Mouse (Mus musculus): Measurements from ENCODE around the gene Cdk17.

The Cdk17 gene

DNA sequence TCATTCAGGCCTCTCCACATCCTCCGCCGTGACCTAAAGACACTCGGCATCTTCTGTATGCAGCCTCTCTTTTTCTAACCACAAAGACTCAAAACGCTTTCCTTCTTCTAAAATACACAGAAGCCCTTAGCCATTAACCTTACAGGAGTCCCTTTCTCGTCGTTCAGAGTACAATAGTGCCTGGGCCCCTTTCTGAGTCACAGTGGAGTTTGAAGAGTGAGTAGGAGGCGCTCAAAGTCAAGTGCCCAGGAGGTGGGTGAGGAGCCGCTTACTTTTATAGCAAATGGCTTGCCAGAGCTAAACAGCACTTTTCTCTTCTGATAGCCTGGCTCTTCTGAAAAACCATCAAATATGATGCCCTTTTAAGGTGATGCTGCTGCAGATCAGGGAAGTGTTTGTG lies 67.2 kb downstream of the Cdk17 start:
- no peak for DNase-seq (ENCODE audit: low read depth, low spot score)

DNA sequence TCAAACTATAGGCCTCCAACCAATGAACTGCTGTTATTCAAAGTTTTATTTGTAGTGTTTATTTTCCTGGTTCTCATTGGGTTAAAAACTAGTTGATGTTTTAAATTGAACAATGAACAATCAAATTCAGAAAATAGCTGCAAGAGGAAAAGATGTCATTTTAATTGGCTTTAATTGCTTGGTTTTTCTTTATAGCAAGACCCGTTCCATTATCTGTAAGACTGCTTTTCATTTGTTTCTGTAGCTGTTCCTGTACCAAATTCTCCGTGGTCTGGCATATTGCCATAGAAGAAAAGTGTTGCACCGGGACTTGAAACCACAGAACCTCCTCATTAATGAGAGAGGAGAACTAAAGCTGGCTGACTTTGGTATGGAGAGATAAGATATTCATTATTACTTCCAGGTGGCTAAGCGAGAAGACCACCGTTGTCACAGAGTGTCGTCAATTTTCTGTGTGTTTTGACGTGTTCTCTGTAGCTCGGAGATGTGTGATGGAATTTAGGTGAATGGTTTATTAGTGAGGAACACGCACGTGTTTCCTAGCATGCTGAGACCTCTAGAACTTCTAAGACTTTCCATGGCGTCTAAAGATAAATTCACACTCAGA lies 67.8 kb downstream of the Cdk17 start:
- no peak for DNase-seq (ENCODE audit: low read depth, low spot score)

DNA sequence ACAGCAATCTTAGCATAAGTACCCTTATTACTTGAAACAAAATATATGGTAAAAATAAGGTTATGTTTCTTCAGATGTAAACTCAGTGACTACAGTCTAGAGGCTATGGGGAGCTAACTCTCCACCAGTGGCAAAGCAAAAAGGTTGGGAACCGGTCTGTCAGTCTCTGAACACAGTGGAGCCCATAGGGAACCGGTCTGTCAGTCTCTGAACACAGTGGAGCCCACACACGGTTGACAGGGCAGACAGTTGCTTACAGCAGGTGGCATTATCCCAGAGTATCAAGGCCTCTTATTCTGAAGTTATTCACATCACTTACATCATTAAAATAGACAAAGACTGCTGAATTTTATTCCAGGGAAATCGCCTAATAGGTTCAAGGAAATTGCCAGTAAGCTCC lies 70.8 kb downstream of the Cdk17 start:
- DNase-seq (ENCODE audit: low read depth, low spot score) = no peak

DNA sequence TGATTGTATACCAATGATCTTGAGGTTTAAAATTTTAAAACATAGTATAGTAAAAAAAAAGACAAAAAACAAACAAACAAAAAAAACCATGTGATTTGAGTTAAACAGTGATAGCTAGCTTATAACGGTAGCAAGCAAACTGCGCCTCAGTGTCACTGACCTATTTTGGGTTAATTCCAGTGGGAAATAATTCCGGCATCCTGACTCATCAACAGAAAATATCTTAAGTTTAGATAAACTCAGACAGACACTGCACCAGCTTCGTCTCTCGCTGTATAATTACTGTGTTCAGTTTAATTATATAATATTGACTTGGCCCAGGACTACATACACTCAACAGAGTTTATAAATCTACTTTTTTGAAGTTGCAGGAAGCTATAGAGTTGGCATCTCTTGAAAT lies 71.2 kb downstream of the Cdk17 start:
- DNase-seq (ENCODE audit: low read depth, low spot score) = no peak

DNA sequence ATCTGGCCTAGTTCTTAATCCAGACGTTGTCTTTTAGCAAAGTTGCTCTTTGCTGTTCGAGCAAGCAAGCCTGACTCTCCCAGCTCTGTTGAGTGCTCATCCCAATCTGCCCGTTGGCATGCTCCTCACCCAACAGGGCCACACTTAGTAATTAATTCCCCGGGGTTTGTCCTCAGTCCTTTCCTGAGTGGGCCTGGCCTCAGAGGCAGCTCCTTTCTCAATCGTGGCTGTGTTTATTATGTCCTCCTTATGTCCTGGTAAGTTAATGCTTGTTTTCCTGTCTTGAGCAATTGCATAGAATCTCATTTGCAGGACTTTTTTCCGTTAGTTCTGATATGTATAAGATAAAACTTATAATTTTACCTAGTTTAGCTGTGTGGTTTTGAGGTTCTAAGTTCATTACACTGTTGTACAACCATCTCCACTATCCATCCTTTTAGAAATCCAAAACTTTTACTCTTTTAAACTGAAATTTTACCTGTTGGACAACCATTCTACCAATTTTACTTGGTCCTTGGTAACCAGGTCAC lies 73.1 kb downstream of the Cdk17 start:
- DNase-seq (ENCODE audit: low read depth, low spot score) = no peak

DNA sequence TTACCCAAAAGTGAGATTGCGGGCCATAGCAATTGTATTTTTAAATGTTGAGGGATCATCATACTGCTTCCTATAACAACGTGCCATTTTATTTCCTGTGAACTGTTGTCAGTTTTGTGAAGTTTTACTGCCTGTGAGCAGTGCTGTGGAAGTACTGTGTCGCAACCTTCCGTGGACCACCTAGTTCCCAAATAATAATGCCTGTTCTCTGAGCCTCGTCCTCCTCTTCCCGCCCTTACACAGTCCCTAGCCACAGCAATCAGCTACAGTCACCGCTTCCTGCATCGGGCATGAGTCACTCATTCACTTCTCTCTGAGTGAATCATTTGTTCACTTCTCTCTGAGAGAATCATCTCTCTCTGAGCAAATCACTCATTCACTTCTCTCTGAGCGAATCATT lies 74.0 kb downstream of the Cdk17 start:
- DNase-seq (ENCODE audit: low read depth, low spot score) = no peak

DNA sequence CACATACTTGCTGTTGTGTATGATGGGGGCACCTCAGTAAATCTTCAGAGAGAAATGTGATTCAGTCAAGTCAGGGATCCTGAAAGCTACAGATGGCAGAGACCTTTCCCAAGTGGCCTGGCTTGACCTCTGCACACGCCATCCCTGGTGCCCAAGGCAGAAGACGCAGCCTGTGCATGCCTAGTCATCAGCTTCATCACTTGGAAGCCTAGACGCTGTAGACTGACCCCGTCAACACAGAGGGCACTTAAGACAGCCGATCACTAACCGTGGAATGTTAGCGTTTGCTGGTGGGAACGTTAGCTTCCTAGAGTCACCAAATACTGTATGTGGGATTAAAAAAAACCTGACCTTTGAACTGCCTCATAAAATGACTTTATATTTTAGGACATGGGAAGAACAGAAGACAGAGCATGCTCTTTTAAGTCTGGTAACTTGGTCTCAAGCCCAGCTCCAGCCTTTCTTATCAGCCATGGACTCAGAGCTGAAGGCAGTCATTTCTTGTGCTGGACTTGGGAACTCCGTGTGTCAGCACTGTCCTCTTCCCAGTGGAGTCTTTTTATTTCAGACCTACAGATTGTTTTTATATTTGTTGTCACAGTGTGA lies 78.6 kb downstream of the Cdk17 start:
- DNase-seq (ENCODE audit: low read depth, low spot score) = no peak

DNA sequence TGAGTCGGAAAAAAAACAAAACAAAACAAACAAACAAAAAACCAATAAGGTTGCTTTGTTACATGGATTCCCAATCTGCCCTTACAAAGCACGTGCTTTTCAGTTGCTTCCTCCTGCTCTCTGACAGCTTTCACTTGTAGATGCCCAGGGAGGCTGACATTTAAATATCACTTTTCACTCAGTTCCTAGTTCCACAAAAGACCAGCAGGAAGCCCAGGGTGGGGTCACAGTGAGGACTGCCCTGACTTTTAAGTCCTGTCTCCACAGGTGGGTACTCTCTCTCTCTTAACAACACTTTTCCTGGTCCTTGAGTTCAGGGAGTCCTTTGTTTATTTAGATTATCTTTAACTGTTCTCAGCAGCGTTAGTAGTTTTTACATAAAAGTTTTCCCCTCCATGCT lies 81.5 kb downstream of the Cdk17 start:
- peak; percentile 98 for DNase-seq (ENCODE audit: low read depth, low spot score)

DNA sequence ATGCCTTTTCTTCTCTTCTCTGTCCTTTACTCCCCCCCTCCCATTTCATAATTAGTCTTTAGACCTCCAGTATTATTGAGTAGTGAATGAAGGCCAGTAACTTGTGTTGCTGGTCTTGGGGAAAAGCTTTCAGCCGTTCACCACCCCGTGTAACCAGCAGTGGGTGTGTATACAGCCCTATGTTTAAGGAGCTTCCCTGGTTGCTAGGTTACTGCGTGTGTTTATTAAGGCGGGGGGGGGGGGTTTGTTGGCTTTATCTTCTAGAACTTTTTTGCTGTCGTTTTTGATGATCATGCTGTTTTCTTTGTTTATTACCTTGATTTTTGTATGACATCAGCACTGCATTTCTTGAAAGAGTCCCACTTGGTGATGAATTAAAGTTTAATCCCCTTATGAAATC lies 82.2 kb downstream of the Cdk17 start:
- DNase-seq (ENCODE audit: low read depth, low spot score) = peak; percentile 29

DNA sequence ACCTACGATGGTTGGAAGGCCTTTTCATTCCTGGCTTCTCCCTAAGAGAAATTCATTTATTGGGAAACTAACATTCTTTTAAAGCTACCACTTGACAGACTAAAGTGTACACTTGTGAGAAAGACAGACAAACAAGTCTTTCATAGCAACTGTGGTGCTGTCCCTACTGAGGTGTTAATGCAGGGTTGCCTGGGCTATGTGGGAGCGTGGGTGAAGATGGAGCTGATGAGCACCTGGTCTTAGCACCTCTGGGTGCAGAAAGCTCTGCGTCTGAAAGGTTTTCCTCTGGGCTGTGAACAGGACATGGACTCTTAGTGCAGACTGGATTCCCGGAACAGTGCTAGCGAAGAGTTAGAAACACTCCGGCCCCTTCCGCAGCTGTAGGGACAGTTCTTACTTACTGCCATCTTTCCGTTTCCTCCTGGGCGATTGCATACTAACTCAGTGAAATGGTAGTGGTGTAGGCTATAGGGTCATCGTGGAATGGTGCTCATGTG lies 83.6 kb downstream of the Cdk17 start:
- DNase-seq (ENCODE audit: low read depth, low spot score) = no peak

DNA sequence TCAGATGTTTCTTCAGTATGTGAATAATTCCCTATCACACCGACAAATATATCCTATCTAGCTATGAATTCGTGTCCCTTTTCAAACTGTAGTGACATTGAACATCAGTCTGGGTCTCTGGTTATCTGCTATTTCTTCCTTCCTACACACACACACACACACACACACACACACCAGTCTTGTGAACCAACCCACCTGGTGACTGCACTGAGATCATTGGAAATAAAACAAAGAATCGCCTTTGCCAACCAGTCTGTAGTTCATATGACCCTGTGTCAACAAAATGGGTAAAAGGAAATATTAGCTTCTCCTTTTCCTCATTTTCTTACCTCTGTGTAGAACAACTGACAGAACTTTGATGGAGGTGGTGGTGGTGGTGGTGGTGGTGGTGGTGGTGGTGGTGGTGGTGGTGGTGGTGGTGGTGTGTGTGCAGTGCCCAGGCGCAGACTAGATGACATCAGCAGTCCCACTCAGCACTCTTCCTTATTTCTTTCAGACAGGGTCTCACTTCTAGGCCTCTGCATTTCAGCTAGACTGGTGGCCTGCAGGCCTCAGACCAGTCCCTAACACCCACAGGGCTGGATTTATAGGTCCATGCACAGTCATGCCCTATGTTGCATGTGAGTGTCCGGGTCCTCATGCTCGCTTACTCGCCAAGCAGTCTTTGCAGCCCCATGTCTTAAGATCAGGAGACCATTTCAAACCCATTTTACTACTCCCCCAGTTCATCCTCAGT lies 85.7 kb downstream of the Cdk17 start:
- no peak for DNase-seq (ENCODE audit: low read depth, low spot score)

DNA sequence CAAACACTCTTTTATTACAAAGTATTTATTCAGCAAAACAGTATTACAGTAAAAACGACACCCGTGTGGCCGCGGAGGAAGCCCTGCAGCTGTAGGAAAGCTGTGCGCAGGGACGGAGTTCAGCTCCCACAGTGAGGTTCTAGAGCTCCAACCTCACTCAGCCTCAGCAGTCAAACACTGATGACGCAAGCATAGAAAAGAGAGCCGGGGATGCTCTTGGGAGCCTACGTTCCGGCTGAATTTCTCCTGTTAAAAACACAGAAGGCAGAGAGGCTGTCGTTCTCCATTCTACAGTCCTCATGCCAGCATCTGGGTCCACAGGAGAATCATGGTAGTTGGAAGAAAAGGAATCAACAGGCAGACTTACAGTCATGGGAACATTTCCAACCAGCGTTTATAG lies 86.7 kb downstream of the Cdk17 start:
- no peak for DNase-seq (ENCODE audit: low read depth, low spot score)

DNA sequence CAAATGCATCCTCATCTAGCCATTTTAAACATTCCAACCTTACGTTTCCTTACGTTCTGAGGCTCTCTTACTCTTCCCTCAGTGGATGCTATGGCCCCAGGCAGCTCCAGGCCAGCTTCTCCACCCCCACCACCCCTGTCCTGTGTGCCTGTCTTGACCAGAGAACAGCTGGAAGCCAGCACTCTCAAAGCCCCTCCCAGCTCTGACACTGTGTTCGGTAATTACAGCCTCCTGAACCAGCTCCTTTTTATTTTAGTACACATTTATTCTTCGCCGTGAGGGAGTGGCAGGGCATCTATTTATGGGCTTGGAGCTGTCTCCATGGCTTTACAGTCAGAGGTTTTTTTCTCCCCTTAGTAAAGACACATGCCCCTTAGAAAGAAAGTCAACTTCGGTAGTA lies 87.2 kb downstream of the Cdk17 start:
- DNase-seq (ENCODE audit: low read depth, low spot score) = no peak

DNA sequence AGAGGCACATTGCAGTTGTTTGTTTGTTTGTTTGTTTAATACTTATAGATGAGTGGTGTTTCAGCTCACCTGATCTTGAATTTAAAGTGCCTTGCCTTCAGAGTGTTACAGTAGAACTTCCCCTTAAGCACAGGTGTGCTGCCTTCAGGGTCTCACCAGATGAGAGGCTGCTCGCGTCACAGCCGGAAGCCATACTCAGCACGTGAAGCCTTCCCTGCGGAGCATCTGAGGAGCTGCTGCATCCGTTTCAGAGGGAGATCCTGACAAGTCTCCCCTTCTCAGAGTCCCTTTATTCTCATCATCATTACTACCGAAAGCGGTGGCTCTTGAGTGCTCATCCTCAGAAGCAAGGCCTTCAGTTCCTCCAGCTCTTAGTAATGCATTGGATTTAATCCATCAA lies 87.7 kb downstream of the Cdk17 start:
- DNase-seq (ENCODE audit: low read depth, low spot score) = peak; percentile 25

DNA sequence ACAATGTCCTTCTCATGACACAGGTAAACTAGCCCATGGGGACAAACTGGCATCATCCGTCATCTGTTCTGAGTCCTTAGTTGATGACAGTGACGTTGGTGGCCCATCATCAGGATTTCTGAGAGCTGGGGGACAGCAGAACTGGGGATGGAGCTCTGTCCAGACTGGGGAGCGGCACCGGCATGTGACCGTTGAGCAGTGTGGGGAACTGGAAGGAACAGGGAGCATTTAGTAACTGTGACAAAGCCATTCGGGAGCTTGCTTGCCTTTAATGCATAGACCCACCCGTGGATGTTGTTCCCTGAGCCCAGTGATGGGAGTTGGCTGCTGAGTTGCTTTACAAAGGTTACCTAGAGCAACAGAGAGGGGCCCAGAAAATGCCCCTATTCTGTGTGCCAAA lies 89.2 kb downstream of the Cdk17 start:
- no peak for DNase-seq (ENCODE audit: low read depth, low spot score)

DNA sequence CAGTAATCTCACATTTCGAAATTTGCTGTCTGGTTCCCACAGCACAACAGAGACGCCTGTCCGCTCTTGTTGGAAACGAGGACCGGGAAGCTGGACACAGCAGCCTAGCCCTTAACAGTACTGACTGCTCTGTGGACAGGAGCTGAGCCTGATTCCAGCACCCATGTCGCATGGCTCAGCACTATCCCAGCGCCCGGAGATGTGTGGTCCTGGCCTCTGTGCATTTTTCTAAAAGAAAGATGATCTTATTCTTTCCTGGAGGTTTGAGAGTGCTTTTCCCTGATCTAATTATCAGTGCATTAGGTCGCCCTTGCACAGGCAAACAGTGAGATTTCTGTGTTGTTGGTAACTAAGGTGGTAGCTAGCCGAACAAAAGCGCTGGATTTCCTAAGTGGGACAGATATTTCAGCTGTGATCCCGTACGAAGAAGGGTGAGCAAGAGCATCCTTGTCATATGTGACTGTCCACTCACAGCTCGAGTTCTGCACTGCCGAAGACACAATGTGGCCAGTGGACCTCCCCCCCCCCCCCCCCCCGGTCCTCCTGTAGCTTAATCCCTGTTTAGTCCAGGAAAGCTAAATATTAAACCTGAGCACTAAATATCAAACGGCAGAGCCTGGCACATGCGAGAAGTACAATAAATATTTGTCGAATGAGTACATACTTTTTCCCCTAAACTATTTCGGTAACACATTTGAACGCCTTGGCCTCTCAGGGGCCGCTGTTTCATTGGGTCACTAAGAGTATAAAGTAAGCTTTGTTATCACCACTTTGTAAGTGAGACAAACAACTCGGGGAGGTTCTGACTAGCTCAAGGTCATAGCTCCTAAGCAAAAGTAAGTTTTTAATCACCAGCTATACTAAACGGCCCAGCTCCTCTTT lies 90.0 kb downstream of the Cdk17 start:
- DNase-seq (ENCODE audit: low read depth, low spot score) = no peak

DNA sequence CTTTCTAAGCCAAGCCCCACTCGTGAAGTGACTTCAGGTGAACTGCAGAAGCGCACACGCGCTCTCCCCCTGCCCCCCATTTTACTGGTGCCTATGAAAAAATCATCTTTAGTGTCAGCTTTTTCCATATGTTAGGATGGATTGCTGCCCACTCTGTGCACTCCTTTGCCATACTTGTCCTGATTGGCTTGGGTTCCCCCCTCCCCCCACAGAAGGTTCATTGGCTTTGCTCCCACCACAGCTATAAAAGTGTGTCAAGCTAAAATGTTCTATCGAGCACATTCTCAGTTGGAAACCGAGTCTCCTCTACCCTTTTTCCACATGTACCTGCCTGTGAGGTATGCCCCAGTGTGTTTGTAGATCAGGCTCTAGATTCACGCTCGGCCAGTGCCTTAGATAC lies 90.8 kb downstream of the Cdk17 start:
- DNase-seq (ENCODE audit: low read depth, low spot score) = no peak

DNA sequence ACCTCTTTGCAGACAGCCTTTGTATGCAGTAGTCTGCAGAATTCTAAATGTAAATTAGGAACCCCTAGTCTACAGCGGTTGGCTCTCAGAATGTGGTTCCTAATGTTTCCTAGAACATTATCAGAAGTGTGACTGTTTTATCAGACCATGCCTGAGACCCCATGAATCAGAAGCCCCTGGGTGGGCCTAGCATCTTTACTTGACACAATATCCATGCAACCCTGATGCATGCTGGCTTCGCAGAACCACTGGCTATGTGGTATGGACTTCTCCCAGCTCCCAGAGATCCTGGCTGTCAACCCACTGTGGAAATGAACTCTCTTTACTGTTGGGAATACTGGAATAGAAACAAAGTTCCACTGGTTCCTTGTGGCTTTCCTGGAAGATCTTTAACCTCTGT lies 92.0 kb downstream of the Cdk17 start:
- no peak for DNase-seq (ENCODE audit: low read depth, low spot score)

DNA sequence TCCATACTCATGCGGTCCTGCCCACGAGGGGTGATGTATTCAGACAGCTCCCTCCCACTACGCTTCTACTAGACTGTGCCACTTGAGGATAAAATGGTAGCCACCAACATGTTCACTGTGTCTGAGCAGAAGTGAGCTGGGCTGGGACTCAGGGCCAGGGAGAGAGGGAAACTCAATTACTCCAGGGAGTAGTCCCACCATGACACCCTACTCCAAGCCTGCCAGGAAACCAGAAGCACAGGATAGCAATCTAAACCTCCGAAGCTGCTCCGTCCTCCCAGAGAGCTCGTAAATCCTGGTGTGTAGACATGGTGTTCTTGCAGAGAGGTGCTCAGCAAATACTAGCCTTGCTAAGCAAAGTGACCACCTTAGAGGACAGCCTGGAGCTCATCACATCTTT lies 92.5 kb downstream of the Cdk17 start:
- no peak for DNase-seq (ENCODE audit: low read depth, low spot score)

DNA sequence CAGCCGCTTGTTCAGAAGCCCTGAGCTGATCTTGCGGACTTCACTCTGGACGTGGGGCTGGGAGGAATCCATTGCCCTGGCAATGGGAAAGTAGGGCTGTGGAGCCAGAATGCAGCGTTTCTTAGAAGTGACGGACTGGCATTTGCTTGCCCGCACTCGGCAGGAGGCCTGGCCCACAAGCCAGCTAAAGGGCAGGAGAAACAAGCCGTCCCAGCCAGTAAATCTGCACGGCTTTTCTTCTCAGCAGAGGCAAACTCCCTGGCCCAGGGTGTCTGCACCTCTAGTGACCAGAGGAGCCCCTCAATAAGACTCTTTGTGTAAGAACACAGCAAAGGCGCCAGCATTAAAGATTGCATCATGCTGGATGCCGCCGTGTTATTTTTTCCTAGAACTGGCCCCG lies 94.6 kb downstream of the Cdk17 start:
- DNase-seq (ENCODE audit: low read depth, low spot score) = no peak

DNA sequence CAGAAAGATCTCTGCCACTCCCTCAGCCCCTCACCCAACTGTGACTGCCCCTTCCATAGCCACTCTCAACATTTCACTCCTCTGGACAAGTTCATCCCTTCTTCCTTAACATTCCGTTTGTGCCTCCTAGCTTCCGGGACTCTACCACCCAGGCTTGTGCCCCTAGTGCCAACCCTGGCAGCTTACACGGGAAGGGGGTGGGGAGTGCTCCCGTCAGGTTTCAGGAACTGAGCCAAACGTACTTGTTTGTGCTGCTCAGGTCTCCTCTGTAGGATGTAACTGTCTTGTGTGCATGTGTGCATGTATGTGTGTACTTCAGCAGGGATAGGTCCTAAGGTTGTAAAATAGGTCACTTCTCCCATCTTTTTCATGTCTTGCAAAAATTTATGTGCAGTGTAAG lies 99.2 kb downstream of the Cdk17 start:
- DNase-seq (ENCODE audit: low read depth, low spot score) = no peak

All from ES-CJ7 (cell line).